Mouse (Mus musculus) gastrocnemius, adult 18-20 months (tissue): ENCODE measurements around the gene Atg4d. TPM values are rescaled to one million over a fixed set of nuclear protein-coding genes. Genes with fewer than 3 reads are reported as not detected.
"Not testable (repeated sequence)": the region's sequence is repeated elsewhere in the genome, so short reads cannot be mapped to it uniquely, and the experiment has no call there.

ENCODE experiments used
- DNase-seq: peaks from one replicate; pipeline ENCODE4 v3.0.0; 2021; ENCODE audit warnings: low spot score
- total RNA-seq, 2 experiments: library from RNA; stranded (reverse); gene quantifications; 2 replicates each; pipeline ENCODE4 v1.2.3; 2021

Atg4d gene
- total RNA-seq, 2 experiments from 2014 or later, result 64.7 to 67.6 TPM

- DNase-seq, result no peak
Observed at GRCm38 (mm10) chr9:21272391-21272790, 7.3 kb downstream of the Atg4d start.

DNA sequence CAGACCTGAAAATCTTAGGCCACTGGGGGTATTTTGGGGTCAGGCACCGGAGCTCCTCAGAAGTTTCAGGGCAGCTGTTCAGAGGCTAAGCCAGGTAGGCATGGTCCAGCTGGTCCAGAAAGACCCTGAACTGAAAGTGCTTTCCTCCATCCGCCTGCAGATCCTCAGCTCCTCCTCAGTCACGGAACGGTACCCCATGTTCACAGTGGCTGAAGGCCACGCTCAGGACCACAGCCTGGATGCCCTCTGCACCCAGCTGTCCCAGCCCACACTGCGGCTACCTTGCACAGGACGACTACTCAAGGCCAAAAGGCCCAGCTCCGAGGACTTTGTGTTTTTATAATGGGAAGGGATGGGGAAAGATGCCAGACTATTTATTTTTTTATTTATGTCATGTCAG lies 8.0 kb downstream of the Atg4d start:
- no peak for DNase-seq

DNA sequence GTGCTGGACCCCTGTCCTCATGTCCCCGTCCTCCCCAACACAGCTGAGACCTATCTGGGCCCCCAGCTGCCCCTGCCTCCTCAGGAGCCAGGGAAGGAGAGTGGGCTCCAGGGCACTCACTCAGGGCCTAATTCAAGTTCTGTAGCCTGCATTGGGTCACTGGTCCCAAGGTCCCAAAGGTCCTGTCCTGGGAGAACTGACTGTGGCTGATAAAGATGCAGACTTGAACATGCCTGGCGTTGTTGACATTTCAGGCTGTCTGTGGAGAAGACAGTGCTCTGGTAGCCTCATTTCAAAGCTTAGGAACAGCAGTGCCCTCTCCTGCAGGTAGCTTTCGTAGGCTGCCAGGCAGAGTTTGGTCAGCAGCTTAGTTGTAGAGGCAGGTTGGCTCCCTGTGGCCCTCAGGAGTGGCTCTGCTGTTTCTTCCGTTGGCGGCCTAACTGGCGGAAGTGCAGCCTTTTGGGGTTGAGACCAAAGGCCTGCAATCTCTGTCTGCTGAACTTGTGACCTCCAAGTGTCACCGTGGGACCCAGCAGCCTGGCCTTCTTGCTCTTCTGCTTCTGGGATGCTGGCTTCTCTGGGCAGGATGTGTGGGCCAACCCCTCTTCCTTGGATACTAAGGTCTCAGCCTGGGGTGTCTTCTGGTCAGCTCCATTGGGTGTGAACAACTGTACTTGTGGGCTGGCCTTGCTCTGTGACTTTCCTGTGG lies 8.6 kb downstream of the Atg4d start:
- DNase-seq, result no peak

DNA sequence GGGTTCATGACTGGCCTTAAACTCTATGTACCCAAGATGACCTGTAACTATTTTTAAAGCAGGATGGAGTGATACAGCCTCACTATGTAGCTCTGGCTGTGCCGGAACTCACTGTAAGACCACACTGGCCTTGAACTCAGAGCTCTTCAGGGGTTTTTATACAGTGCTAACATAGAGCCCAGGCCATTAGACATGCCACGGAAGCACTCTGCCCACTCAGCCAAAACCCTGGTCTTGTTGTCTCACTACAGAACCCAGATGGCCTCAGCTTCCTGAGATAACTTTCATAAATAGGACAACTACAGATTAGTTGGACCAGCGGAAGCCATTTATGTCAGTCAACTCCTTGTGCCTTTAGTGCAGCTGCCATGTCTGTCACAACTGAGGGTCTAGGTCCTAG lies 9.2 kb downstream of the Atg4d start:
- no peak for DNase-seq

GRCm38 (mm10) chr9:21275013-21275710 lies 10.1 kb downstream of the Atg4d start:
- DNase-seq, result no peak

GRCm38 (mm10) chr9:21275727-21276126 lies 10.6 kb downstream of the Atg4d start:
- DNase-seq, result no peak

DNA sequence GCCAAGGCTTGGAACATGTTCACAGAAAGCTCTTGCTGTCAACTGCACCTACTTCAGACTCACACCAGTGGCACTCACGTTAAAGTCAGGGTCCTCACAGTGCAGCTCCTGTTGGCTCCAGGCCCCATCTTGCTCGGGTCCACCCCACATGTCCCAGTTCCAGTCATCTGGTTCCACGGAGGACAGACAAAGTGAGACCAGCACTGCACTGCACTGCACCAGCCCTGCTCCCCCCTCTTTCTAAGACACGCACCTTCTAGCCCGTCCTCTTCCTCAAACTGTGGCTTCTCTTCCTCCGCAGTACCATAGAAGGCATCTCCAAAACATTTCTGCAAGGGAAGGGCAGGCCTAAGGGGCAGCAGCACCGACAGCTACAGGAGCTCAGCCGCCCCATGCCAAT lies 11.2 kb downstream of the Atg4d start:
- no peak for DNase-seq

GRCm38 (mm10) chr9:21277776-21278175 lies 12.7 kb downstream of the Atg4d start:
- no peak for DNase-seq

- no peak for DNase-seq
Observed at GRCm38 (mm10) chr9:21283591-21283990, 18.5 kb downstream of the Atg4d start.

GRCm38 (mm10) chr9:21283994-21284393 lies 18.9 kb downstream of the Atg4d start:
- no peak for DNase-seq

DNA sequence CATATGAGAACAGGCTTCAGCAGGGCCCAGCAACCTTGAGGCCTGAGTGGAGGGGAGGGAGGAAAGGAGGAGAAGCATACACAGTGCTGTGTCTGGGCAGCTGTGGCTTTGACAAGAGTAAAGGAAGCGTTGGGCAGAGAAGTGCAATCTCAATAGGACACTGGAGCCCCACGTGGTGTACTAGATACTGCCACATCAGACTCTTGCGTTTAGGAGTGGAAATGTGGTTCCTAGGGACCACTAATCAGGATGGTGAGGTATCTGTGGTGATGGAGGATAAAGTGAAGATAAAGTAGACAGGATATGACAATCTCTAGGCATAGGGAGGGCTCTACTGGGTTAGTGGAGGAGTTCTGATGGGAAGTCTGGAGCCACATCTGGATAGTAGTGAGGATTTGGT lies 21.7 kb downstream of the Atg4d start:
- no peak for DNase-seq

GRCm38 (mm10) chr9:21287571-21288402 lies 22.7 kb downstream of the Atg4d start, which contains the start of gene Kri1:
Kri1 (minus strand) TSS chr9:21287969.
- peak; percentile 98 for DNase-seq

- DNase-seq, result no peak
Observed at GRCm38 (mm10) chr9:21288404-21289336, 23.6 kb downstream of the Atg4d start.

GRCm38 (mm10) chr9:21289337-21289671 lies 24.2 kb downstream of the Atg4d start:
- no peak for DNase-seq

DNA sequence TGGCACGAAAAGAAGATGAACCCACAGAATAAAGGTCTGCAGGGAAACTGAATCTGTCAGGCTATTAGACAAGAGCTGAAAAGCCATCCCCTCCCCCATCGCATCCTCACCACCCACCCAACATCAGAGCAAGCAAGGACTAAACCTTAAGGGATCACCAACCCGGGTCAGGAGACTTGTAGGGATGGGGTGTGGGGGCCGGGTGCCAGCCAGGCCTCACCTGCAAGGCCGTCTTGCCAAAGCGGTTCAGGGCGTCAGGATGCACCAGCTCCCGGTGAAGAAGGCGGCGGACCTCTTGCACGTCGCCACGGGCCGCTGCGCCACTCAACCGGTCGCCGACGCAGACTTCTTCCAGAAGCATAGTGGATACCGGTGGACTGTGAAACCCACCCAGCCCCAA lies 25.5 kb downstream of the Atg4d start:
- DNase-seq, result peak; percentile 36

- DNase-seq, result peak; percentile 100
Observed at GRCm38 (mm10) chr9:21291022-21291787, 26.1 kb downstream of the Atg4d start, which contains the start of gene Cdkn2d. Cdkn2d (minus strand) TSS chr9:21291407.

DNA sequence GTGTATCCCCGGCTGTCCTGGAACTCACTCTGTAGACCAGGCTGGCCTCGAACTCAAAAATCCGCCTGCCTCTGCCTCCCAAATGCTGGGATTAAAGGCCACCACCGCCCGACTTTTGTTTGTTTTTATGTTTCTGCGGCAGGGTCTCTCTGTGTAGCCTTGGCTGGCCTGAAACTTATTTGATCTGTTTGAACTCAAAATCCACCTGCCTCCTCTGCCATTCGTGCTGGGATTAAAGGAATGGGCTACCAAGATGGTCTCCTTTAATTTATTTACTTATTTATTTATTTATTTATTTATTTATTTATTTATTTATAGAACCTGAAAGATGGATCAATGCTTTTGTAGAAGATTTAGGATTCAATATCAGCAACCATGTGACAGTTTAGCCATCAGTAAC lies 26.8 kb downstream of the Atg4d start:
- DNase-seq, result not testable (repeated sequence)

- no peak for DNase-seq
Observed at GRCm38 (mm10) chr9:21292271-21292670, 27.2 kb downstream of the Atg4d start.

- no peak for DNase-seq
Observed at GRCm38 (mm10) chr9:21299014-21299413, 33.9 kb downstream of the Atg4d start.

- no peak for DNase-seq
Observed at GRCm38 (mm10) chr9:21305065-21305464, 40.0 kb downstream of the Atg4d start.
